Mouse (Mus musculus) frontal cortex, postnatal 10 days (tissue): ENCODE results near the gene Zfp326.

Source experiments
- DNase-seq, 2 experiments: peaks; one replicate each; pipeline ENCODE4 v3.0.0; 2022; ENCODE audit warnings: low spot score in 2 of 2, mixed read lengths in 1 of 2

The Zfp326 gene

GRCm38 (mm10) chr5:105867427-105867826 lies 8.9 kb upstream of the Zfp326 start:
- DNase-seq = no peak

- no peak for DNase-seq
Measured at GRCm38 (mm10) chr5:105867841-105868447, 8.4 kb upstream of the Zfp326 start.

GRCm38 (mm10) chr5:105868593-105868992 lies 7.8 kb upstream of the Zfp326 start:
- peak in 1 of 2 experiments; percentile 80 for DNase-seq

- DNase-seq = no peak
Measured at GRCm38 (mm10) chr5:105869739-105870138, 6.6 kb upstream of the Zfp326 start.

- no peak for DNase-seq
Measured at GRCm38 (mm10) chr5:105871140-105871539, 5.2 kb upstream of the Zfp326 start.

GRCm38 (mm10) chr5:105872176-105872575 lies 4.2 kb upstream of the Zfp326 start:
- no peak for DNase-seq

- DNase-seq = no peak
Measured at GRCm38 (mm10) chr5:105872916-105873315, 3.4 kb upstream of the Zfp326 start.

- no peak for DNase-seq
Measured at GRCm38 (mm10) chr5:105873774-105874173, 2.6 kb upstream of the Zfp326 start.

GRCm38 (mm10) chr5:105874476-105874875 lies 1.9 kb upstream of the Zfp326 start:
- no peak for DNase-seq

GRCm38 (mm10) chr5:105876925-105877774 lies 785 bp downstream of the Zfp326 start:
- no peak for DNase-seq

GRCm38 (mm10) chr5:105887317-105887716 lies 11.0 kb downstream of the Zfp326 start:
- DNase-seq = no peak

- DNase-seq = no peak
Measured at GRCm38 (mm10) chr5:105898161-105898560, 21.8 kb downstream of the Zfp326 start.

GRCm38 (mm10) chr5:105909209-105909608 lies 32.8 kb downstream of the Zfp326 start:
- no peak for DNase-seq

GRCm38 (mm10) chr5:105909671-105910070 lies 33.3 kb downstream of the Zfp326 start:
- DNase-seq = no peak

GRCm38 (mm10) chr5:105911498-105911897 lies 35.1 kb downstream of the Zfp326 start:
- no peak for DNase-seq

- DNase-seq = no peak
Measured at GRCm38 (mm10) chr5:105917398-105917797, 41.0 kb downstream of the Zfp326 start.

- no peak for DNase-seq
Measured at GRCm38 (mm10) chr5:105918289-105918688, 41.9 kb downstream of the Zfp326 start.

GRCm38 (mm10) chr5:105922818-105923487 lies 46.6 kb downstream of the Zfp326 start:
- no peak for DNase-seq

GRCm38 (mm10) chr5:105924347-105924746 lies 48.0 kb downstream of the Zfp326 start:
- no peak for DNase-seq

- no peak for DNase-seq
Measured at GRCm38 (mm10) chr5:105925568-105926255, 49.3 kb downstream of the Zfp326 start.

GRCm38 (mm10) chr5:105930282-105930681 lies 53.9 kb downstream of the Zfp326 start:
- DNase-seq = no peak

- DNase-seq = no peak
Measured at GRCm38 (mm10) chr5:105932392-105932791, 56.0 kb downstream of the Zfp326 start.
